Mouse (Mus musculus): ENCODE data around the gene Ano1. TPM values are rescaled to one million over a fixed set of nuclear protein-coding genes. Genes with fewer than 3 reads are reported as not detected.

Ano1 gene
- polyA plus RNA-seq, 1 experiment from 2014 or later = 22.2 TPM

DNA sequence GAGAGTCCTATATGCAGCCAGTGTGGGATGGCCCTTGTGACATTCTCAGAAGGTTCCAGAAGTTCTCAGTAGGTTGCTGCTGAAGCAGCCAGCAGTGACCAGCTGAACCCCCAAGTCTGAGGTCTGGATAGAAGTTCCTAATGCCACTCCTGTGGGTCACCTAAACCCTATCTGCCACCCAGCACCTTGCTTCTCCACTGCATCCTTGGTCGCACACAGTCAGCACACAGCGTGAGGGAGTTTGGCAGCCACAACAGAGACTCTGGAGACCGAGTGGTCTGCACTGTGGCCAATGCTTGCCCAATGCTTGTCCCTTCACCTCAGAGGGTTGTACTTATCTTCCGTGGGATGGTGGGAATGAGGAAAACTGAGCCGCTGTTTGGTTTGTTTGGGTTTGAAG lies 35.7 kb upstream of the Ano1 start:
- Histone ChIP-seq H3K4me3 (ENCODE audit: low read depth, low read length) (no peak overlapping the region), H3K36me3 (ENCODE audit: control insufficient read depth, insufficient read depth, low read length) (no peaks in the 10 kb centered on the region), H3K27ac (replicated peaks; ENCODE audit: low read depth, low read length) (no peak overlapping the region), H3K9ac (ENCODE audit: low read depth, low read length) (no peak overlapping the region), H3K4me1 (ENCODE audit: control insufficient read depth, insufficient read depth, low read length) (no peaks in the 10 kb centered on the region), H3K4me2 (ENCODE audit: low read depth, low read length) (no peak overlapping the region), H3K27me3 (replicated peaks; ENCODE audit: control insufficient read depth, insufficient read depth, low read length) (no peaks in the 10 kb centered on the region), H3K9me3 (ENCODE audit: control insufficient read depth, low read length) (no peaks in the 10 kb centered on the region)
- ATAC-seq (ENCODE audit: low read depth) (no peak), DNase-seq (ENCODE audit: low spot score) (no peak)
- 84% methylated on average over 5 of the region's 5 CpGs for WGBS

DNA sequence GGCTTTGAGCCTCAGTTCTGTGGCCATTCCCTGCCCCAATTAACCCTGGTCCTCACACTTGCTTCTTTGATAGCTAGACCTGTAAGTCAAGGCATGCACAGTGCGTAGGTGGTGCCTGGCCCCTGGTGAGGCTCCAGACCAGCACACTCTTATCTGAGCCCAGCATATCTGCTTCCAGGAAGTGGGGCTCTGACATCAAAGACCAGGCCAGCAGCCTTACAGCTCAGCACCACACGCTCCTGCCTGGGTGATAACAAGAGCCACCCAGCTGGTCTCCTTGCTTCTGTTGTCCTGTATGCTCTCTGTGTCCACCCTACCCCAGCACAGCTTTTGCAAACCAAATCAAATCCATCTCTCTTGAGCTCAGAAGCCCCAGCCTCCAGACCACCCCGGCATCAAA lies 34.8 kb upstream of the Ano1 start:
- H3K27ac ChIP-seq (replicated peaks; ENCODE audit: low read depth, low read length) = no peak overlapping the region
- ATAC-seq (ENCODE audit: low read depth) = no peak
- no peak overlapping the region for H3K4me3 ChIP-seq (ENCODE audit: low read depth, low read length)
- H3K36me3 ChIP-seq (ENCODE audit: control insufficient read depth, insufficient read depth, low read length) = no peaks in the 10 kb centered on the region
- no peaks in the 10 kb centered on the region for H3K4me1 ChIP-seq (ENCODE audit: control insufficient read depth, insufficient read depth, low read length)
- H3K27me3 ChIP-seq (replicated peaks; ENCODE audit: control insufficient read depth, insufficient read depth, low read length) = no peaks in the 10 kb centered on the region
- no peak overlapping the region for H3K4me2 ChIP-seq (ENCODE audit: low read depth, low read length)
- H3K9ac ChIP-seq (ENCODE audit: low read depth, low read length) = no peak overlapping the region
- WGBS = 59% methylated on average over 3 of the region's 3 CpGs
- no peak for DNase-seq (ENCODE audit: low spot score)
- H3K9me3 ChIP-seq (ENCODE audit: control insufficient read depth, low read length) = no peaks in the 10 kb centered on the region

DNA sequence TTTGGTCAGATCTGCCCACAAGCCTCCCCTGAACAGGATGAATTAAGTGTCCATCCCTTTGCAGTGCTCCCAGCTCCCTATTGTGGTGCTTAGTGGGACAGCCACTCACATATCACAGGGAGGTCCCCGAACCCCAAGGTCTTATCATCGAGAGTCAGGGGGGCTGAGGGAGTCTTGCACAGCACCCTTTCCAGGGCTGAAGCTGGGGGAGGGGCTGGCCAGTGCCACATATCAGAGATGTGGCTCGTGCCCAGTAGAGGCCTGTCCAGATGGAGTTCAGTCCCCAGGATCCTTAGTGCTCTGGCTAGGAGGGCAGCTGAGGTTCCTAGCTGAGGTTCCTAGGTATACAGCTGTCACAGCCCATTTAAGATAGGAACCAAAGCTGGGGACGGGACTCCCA lies 32.4 kb upstream of the Ano1 start:
- no peak for DNase-seq (ENCODE audit: low spot score)
- H3K9me3 ChIP-seq (ENCODE audit: control insufficient read depth, low read length) = no peaks in the 10 kb centered on the region
- H3K4me1 ChIP-seq (ENCODE audit: control insufficient read depth, insufficient read depth, low read length) = no peaks in the 10 kb centered on the region
- no peak for ATAC-seq (ENCODE audit: low read depth)
- H3K4me2 ChIP-seq (ENCODE audit: low read depth, low read length) = no peak overlapping the region
- no peak overlapping the region for H3K9ac ChIP-seq (ENCODE audit: low read depth, low read length)
- H3K36me3 ChIP-seq (ENCODE audit: control insufficient read depth, insufficient read depth, low read length) = no peaks in the 10 kb centered on the region
- WGBS = 69% methylated on average over 3 of the region's 4 CpGs
- H3K4me3 ChIP-seq (ENCODE audit: low read depth, low read length) = no peak overlapping the region
- H3K27ac ChIP-seq (replicated peaks; ENCODE audit: low read depth, low read length) = no peak overlapping the region
- H3K27me3 ChIP-seq (replicated peaks; ENCODE audit: control insufficient read depth, insufficient read depth, low read length) = no peaks in the 10 kb centered on the region

DNA sequence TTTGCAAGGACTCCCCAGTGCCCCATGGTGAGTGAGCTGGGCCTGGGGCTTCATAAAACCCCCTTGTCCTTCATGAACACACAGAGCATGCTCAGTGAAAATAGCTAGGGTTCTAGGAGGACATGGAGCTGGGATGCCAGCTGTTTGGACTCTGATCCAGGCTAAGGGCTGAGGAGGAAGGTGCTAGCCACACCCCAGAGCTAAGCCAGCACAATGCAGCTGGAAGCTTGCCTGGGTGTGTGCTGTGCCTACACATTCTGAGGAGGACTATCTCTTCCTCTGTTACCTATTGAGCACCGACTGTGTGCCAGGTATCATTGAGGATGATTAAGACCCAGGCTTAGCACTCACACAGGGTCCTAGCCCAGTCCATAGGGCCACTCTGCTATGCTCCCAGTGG lies 30.6 kb upstream of the Ano1 start:
- DNase-seq (ENCODE audit: low spot score) (no peak), ATAC-seq (ENCODE audit: low read depth) (no peak)
- no peak overlapping the region for H3K4me3 ChIP-seq (ENCODE audit: low read depth, low read length)
- H3K4me2 ChIP-seq (ENCODE audit: low read depth, low read length) = no peak overlapping the region
- no peaks in the 10 kb centered on the region for H3K9me3 ChIP-seq (ENCODE audit: control insufficient read depth, low read length)
- 100% methylated on average over 1 of the region's 1 CpGs for WGBS
- H3K9ac ChIP-seq (ENCODE audit: low read depth, low read length) = no peak overlapping the region
- no peak overlapping the region for H3K27ac ChIP-seq (replicated peaks; ENCODE audit: low read depth, low read length)
- H3K36me3 ChIP-seq (ENCODE audit: control insufficient read depth, insufficient read depth, low read length) = no peaks in the 10 kb centered on the region
- H3K27me3 ChIP-seq (replicated peaks; ENCODE audit: control insufficient read depth, insufficient read depth, low read length) = no peaks in the 10 kb centered on the region
- H3K4me1 ChIP-seq (ENCODE audit: control insufficient read depth, insufficient read depth, low read length) = no peaks in the 10 kb centered on the region

DNA sequence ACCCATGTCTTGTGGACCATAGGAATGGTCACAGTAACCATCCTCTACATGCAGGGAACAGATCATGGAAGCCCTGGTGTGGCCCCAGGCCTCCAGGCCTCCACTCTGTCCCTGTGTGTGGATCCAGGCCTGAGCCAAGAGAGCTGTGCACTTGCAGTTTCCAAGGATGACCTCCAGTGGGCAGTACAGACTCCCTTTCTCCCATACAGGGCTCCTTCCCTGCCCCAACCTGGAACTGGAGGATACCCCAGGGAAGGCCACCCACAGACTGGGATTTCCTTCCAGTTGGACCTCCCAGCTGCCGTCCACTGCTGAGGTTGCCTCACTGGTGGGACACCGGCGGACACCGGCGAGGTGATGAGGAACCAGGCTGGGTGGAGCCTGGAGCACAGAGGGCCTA lies 29.6 kb upstream of the Ano1 start:
- H3K27ac ChIP-seq (replicated peaks; ENCODE audit: low read depth, low read length) = no peak overlapping the region
- no peaks in the 10 kb centered on the region for H3K27me3 ChIP-seq (replicated peaks; ENCODE audit: control insufficient read depth, insufficient read depth, low read length)
- no peak for DNase-seq (ENCODE audit: low spot score)
- H3K4me1 ChIP-seq (ENCODE audit: control insufficient read depth, insufficient read depth, low read length) = no peaks in the 10 kb centered on the region
- H3K9me3 ChIP-seq (ENCODE audit: control insufficient read depth, low read length) = no peaks in the 10 kb centered on the region
- H3K9ac ChIP-seq (ENCODE audit: low read depth, low read length) = no peak overlapping the region
- 44% methylated on average over 5 of the region's 5 CpGs for WGBS
- ATAC-seq (ENCODE audit: low read depth) = peak; percentile 60
- no peak overlapping the region for H3K4me3 ChIP-seq (ENCODE audit: low read depth, low read length)
- H3K4me2 ChIP-seq (ENCODE audit: low read depth, low read length) = no peak overlapping the region
- H3K36me3 ChIP-seq (ENCODE audit: control insufficient read depth, insufficient read depth, low read length) = no peaks in the 10 kb centered on the region

DNA sequence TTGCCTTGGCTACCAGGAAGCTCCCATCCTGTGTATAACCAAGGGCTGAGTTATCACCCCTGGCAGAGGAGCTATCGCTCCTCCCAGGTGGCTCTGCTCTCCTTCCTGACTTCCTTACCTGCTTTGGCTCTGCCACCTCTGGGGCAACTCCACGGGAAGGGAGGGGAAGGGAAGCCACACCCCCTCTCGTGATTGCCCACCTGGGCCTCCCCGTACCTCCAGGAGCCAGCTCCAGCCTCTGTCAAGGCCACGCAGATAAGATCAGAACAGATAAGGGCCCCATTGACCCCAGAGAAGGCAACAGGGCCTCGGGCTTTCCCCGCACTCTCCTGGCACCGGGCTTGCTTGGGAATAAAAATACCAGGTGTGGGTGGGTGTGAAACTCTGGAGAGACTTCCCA lies 28.4 kb upstream of the Ano1 start:
- Histone ChIP-seq H3K9ac (ENCODE audit: low read depth, low read length) (no peak overlapping the region), H3K4me3 (ENCODE audit: low read depth, low read length) (no peak overlapping the region), H3K4me1 (ENCODE audit: control insufficient read depth, insufficient read depth, low read length) (no peaks in the 10 kb centered on the region), H3K27ac (replicated peaks; ENCODE audit: low read depth, low read length) (no peak overlapping the region), H3K36me3 (ENCODE audit: control insufficient read depth, insufficient read depth, low read length) (no peaks in the 10 kb centered on the region), H3K27me3 (replicated peaks; ENCODE audit: control insufficient read depth, insufficient read depth, low read length) (no peaks in the 10 kb centered on the region), H3K4me2 (ENCODE audit: low read depth, low read length) (no peak overlapping the region), H3K9me3 (ENCODE audit: control insufficient read depth, low read length) (no peaks in the 10 kb centered on the region)
- DNase-seq (ENCODE audit: low spot score) (no peak), ATAC-seq (ENCODE audit: low read depth) (no peak)
- WGBS = 63% methylated on average over 8 of the region's 8 CpGs

DNA sequence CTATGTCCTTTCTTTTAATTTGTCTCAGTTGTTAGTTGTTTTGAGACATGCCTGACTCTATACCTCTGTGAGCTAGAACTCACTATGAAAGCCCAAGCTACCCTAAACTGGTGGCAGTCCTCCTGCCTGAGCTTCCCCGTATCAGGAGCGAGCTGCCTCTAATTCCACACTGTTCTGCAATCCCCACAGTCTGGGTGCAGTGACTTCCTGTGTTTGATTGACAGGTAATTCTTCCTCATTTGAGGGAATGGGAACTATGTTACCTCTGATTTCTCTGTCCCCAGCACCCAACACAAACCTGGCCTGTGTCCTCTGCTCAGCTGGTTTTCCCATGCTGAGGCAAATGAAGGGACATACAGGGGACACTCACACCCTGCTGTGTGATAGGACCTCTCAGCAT lies 27.9 kb upstream of the Ano1 start:
- ATAC-seq (ENCODE audit: low read depth) = no peak
- 57% methylated on average over 2 of the region's 2 CpGs for WGBS
- Histone ChIP-seq H3K9me3 (ENCODE audit: control insufficient read depth, low read length) (no peaks in the 10 kb centered on the region), H3K36me3 (ENCODE audit: control insufficient read depth, insufficient read depth, low read length) (no peaks in the 10 kb centered on the region), H3K9ac (ENCODE audit: low read depth, low read length) (no peak overlapping the region), H3K4me2 (ENCODE audit: low read depth, low read length) (no peak overlapping the region), H3K27ac (replicated peaks; ENCODE audit: low read depth, low read length) (no peak overlapping the region), H3K27me3 (replicated peaks; ENCODE audit: control insufficient read depth, insufficient read depth, low read length) (no peaks in the 10 kb centered on the region), H3K4me3 (ENCODE audit: low read depth, low read length) (no peak overlapping the region), H3K4me1 (ENCODE audit: control insufficient read depth, insufficient read depth, low read length) (no peaks in the 10 kb centered on the region)
- DNase-seq (ENCODE audit: low spot score) = no peak

DNA sequence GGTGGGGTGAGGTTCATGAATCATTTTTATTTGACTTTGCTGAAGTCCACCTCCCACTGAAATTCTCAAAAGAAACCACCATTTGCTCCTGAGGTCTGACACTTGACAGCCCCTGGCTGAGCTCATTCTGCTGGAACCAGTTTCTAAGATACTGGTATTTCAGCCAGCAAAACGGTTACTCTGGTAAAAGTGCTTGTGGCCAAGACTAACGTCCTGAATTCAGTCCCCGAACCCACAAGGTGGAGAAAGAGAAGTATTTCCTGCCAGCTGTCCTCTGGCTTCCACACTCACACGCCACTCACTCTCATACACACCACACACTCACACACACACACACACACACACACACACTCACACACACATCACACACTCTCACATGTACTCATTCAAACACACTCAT lies 26.0 kb upstream of the Ano1 start:
- no peak overlapping the region for H3K4me3 ChIP-seq (ENCODE audit: low read depth, low read length)
- H3K9me3 ChIP-seq (ENCODE audit: control insufficient read depth, low read length) = no peaks in the 10 kb centered on the region
- no peaks in the 10 kb centered on the region for H3K27me3 ChIP-seq (replicated peaks; ENCODE audit: control insufficient read depth, insufficient read depth, low read length)
- no peak overlapping the region for H3K4me2 ChIP-seq (ENCODE audit: low read depth, low read length)
- H3K27ac ChIP-seq (replicated peaks; ENCODE audit: low read depth, low read length) = no peak overlapping the region
- no peaks in the 10 kb centered on the region for H3K4me1 ChIP-seq (ENCODE audit: control insufficient read depth, insufficient read depth, low read length)
- no peak overlapping the region for H3K9ac ChIP-seq (ENCODE audit: low read depth, low read length)
- WGBS = 52% methylated on average over 4 of the region's 4 CpGs
- H3K36me3 ChIP-seq (ENCODE audit: control insufficient read depth, insufficient read depth, low read length) = no peaks in the 10 kb centered on the region
- ATAC-seq (ENCODE audit: low read depth) (no peak), DNase-seq (ENCODE audit: low spot score) (no peak)

DNA sequence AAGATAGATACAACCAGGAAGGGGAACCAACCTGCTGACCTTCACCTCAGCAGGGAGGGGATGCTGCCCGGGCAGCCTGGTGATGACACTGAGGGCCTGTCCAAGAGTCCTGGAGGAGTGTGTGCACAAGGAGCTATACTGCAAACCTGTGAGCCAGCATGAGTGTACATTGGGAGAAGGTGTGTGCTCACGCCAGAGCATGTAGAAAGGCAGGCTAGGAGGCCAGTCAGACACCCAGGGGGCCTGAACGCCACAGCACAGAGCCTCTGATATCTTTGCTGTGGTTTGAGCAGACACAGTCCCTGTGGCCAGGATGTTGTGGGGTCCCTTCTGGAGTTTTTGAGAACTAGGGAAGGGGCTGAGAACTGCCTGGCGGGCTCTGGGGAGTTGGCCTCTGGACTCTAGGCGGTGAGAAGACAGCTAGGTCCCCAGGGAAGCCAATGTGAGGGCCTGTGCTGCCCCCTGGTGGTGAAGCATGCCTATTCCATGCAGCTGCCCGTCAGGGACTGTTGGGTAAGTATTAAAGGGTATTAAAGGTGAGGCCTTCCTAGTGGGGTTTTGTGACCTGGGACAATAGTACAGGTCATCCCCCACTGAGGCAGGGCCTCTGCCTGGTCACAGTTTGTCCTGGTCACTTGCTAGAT lies 24.2 kb upstream of the Ano1 start:
- no peaks in the 10 kb centered on the region for H3K27me3 ChIP-seq (replicated peaks; ENCODE audit: control insufficient read depth, insufficient read depth, low read length)
- DNase-seq (ENCODE audit: low spot score) = peak; percentile 85
- H3K27ac ChIP-seq (replicated peaks; ENCODE audit: low read depth, low read length) = no peak overlapping the region
- H3K9me3 ChIP-seq (ENCODE audit: control insufficient read depth, low read length) = no peaks in the 10 kb centered on the region
- peak; percentile 76; the same call in 1 of the 2 replicates for ATAC-seq (ENCODE audit: low read depth)
- H3K4me1 ChIP-seq (ENCODE audit: control insufficient read depth, insufficient read depth, low read length) = no peaks in the 10 kb centered on the region
- H3K9ac ChIP-seq (ENCODE audit: low read depth, low read length) = no peak overlapping the region
- no peaks in the 10 kb centered on the region for H3K36me3 ChIP-seq (ENCODE audit: control insufficient read depth, insufficient read depth, low read length)
- WGBS = 29% methylated on average over 6 of the region's 6 CpGs
- H3K4me2 ChIP-seq (ENCODE audit: low read depth, low read length) = no peak overlapping the region
- H3K4me3 ChIP-seq (ENCODE audit: low read depth, low read length) = no peak overlapping the region

Data from embryonic facial prominence, embryonic 14.5 days (tissue).